Mouse (Mus musculus) layer of hippocampus, adult 2 months (tissue): Measurements from ENCODE around the gene Gm8914. TPM values are rescaled to one million over a fixed set of nuclear protein-coding genes. Genes with fewer than 3 reads are reported as not detected.
"Not testable (repeated sequence)": the region's sequence is repeated elsewhere in the genome, so short reads cannot be mapped to it uniquely, and the experiment has no call there.

ENCODE experiments used
- DNase-seq, 2 experiments: peaks; one replicate each; pipeline ENCODE4 v3.0.0; 2022; ENCODE audit warnings: low spot score in 2 of 2
- H3K27ac ChIP-seq: fragments of 200-600 bp; 2 replicates; pipeline ENCODE4 v1.8.1; 2022
- H3K4me3 ChIP-seq: fragments of 200-600 bp; 2 replicates; pipeline ENCODE4 v1.8.1; 2022; ENCODE audit warnings: mild to moderate bottlenecking
- long read RNA-seq, 2 experiments: library from polyadenylated mRNA; stranded (forward); transcript quantifications; one replicate each; pipeline ENCODE4 v2.0.0; 2021; ENCODE audit warnings: borderline mapping rate in 2 of 2
- total RNA-seq, 2 experiments: library from RNA; stranded (reverse); gene quantifications; 2 replicates each; pipeline ENCODE4 v1.2.3; 2021

Gene Gm8914
- total RNA-seq: not detected
- long read RNA-seq, experiment 1: 0 reads
- long read RNA-seq, experiment 2: 0 reads

GRCm38 (mm10) chrX:91479826-91480225 lies at the start of gene Gm8914:
TSS of gene Gm8914 (plus strand) at chrX:91480126.
- not testable (repeated sequence) for DNase-seq, H3K4me3 ChIP-seq

More at GRCm38 (mm10) chrX:91479826-91480225, at the start of gene Gm8914:
- not testable (repeated sequence) for H3K27ac ChIP-seq

Other genes with a start within 250 kb of the Gm8914 start
- gene Mageb2, start 148.4 kb upstream of the Gm8914 start, total RNA-seq: not detected
- gene Gm5072, start 87.6 kb upstream of the Gm8914 start, total RNA-seq: not detected
- not detected for gene 1700084M14Rik, start 95.8 kb downstream of the Gm8914 start, total RNA-seq
- gene Gm14781, start 152.1 kb downstream of the Gm8914 start, total RNA-seq: not detected